Mouse (Mus musculus): Measurements from ENCODE around the gene Atp6v1fnb.

- TF ChIP-seq CTCF (IDR thresholded peaks at IDR 0.05; ENCODE audit: insufficient read depth, low read length) (no peak), POLR2A (IDR thresholded peaks at IDR 0.05; ENCODE audit: borderline replicate concordance, extremely low read depth, low read depth, low read length) (no peak)
These were observed 46.1 kb upstream of the Atp6v1fnb start for GRCm38 (mm10) chr6:29425118-29425517.
